Mouse (Mus musculus): ENCODE measurements around the gene Gmeb2. TPM values are rescaled to one million over a fixed set of nuclear protein-coding genes. Genes with fewer than 3 reads are reported as not detected.

Gene Gmeb2
- total RNA-seq, 2 experiments from 2014 or later: 8.9 to 9.5 TPM

DNA sequence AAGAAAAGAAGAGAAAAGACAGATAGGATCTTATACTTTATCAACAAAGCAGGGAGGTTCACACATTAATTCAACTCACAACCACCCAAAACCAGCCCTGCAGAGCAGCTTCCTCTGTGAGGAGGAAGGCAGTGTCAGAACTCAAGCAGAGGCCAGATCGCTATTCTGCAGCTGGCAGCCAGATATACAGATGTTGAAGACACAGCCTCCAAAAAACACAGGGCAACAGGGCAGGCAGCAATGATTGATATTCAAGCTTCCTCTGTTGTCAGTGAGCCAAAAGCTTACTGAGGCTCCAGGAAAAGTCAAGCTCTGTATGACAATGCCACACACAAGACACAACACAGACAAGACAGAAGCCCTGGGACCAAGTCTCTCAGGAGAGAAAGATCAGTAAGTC is 11.1 kb downstream of the Gmeb2 start:
- DNase-seq: peak; percentile 32 to 65

DNA sequence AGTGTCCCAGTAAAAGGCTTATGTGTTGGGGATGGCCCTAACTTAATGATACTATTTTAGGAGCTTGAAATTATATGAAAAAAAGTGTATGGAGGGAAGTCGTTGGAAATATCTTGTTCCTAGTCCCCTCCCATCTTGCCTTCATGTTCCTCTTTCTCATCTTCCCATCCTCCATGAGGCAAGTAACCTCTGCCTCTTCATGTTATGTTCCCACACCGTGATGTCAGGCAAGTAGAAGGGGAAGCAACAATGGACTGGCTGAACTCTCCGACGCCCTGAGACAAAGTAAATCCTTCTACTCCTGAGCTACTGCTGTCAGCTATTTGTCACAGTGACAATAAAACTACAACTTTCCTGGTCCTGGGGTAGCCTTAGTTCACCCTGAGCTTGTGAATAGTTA is 13.2 kb downstream of the Gmeb2 start:
- DNase-seq: no peak

DNA sequence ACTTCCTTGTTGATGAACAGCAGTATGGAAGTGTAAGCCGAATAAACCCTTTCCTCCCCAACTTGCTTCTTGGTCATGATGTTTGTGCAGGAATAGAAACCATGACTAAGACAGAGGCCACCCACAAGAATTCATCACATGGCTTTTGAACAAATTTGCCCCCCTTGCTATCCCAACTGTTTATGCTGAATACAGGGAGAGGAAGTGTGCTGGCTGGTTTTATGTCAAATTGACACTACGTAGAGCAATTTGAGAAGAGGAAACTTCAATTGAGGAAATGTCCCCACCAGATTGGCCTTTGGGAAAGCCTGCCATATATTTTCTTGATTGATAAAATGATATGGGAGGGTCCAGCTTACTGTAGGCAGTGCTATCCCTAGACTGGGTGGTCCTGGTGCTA is 14.0 kb downstream of the Gmeb2 start:
- DNase-seq: no peak

DNA sequence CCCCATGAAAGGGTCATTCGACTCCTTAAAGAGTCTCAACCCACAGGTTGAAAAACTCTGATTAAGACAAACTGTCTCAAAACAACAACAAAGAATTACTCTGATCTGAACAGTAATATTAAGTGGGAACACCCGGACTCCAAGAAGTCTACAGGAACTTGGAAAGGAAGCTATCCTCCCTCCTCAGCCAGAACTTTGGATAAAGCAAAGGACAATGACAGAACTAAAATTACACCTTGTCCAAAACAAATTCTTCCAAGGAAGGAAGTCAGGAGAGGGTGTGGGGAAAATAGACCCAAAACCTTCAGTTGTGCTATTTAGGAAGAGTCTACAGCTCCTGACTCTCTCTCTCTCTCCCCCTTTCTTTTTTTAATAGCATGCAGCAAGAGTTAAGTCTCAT is 15.7 kb downstream of the Gmeb2 start:
- peak in 1 of 2 experiments; percentile 56 for DNase-seq

DNA sequence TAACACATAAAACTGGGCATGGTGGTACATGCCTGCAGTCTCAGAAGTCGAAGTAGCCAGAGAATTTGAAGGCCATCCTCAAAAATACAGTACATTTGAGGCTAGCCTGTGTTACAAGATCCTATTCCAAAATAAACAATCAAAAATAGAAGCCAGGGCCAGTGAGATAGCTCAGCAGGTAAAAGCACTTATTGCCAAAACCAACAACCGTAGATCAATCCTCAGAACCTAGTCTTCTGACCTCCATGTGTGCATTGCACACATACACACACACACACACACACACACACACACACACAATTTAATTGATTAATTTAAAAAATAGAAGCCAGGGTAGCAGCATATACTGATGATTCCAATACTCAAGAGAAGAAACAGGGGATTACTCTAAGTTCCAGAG is 21.0 kb downstream of the Gmeb2 start:
- DNase-seq: no peak

DNA sequence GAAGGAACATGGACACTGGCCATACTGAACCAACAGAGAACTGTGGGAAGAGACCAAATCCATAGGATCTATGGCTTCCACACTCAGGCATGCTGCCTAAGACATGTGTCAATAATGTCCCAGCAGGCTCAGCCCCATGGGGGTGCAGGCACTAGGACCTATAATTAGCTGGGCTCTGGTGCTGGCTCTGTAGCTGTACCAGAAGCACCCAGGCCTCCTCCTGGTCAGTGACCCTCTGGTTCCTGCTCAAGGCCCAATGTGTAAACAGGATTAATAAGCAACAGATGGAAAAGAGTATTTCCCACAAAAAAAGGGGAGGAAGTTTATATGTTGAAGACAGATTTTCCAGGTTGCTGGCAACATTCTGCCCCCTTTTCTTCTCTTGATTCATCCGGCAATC is 34.6 kb downstream of the Gmeb2 start:
- no peak for DNase-seq

DNA sequence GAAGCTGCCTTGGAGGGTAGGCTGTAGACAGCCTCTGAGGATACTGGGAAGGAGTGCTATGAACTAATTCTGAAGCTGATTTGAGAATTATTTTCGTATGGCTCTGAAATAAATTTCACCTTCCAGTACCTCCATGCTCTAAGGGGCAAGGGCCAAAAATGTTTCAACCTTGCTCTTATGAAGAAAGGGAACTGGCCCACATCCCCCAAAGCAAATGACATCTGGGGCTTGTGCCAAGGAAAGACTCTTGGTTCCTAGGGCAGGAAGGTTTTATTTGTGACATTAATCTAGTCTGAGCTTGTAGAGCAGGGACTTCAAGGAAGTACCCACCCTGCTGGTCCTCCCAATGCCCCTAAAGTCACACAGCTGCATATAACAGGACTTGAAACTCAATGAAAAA is 36.0 kb downstream of the Gmeb2 start:
- no peak for DNase-seq

DNA sequence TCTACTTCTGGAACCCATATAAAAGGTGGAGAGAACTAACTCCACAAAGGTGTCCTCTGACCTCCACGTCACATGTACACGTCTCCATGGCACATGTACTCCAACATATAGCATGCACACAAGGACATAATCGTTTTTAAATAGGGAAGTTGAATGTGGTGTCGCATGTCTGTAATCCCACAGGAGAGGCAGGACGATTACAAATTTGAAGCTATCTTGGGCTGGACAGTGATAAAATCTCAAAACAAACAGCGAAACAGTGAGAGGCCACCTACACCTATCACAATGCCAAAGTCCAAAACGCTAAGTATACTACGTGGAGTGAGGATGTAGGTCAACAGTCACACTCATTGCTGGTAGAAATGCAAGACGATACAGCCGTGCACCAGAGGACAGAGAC is 38.6 kb downstream of the Gmeb2 start:
- DNase-seq: no peak

DNA sequence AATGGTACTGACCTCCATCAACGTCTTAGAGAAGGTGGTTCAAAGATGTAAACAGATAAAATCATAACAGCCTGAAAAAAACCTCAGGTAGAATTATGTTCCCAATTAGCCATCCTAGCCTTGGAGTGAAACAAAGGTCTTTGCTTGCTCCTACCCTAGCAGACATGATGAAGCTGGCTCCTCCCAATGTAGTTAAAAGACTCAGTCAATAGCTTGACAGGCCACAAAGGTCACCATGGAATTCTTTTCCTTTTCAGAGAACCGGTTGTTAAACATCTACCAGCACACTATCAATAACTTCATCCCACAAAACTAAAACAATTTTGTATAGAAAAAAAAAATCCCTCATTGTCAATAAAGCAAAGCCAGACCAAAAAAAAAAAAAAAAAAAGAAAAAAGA is 42.8 kb downstream of the Gmeb2 start:
- no peak for DNase-seq

DNA sequence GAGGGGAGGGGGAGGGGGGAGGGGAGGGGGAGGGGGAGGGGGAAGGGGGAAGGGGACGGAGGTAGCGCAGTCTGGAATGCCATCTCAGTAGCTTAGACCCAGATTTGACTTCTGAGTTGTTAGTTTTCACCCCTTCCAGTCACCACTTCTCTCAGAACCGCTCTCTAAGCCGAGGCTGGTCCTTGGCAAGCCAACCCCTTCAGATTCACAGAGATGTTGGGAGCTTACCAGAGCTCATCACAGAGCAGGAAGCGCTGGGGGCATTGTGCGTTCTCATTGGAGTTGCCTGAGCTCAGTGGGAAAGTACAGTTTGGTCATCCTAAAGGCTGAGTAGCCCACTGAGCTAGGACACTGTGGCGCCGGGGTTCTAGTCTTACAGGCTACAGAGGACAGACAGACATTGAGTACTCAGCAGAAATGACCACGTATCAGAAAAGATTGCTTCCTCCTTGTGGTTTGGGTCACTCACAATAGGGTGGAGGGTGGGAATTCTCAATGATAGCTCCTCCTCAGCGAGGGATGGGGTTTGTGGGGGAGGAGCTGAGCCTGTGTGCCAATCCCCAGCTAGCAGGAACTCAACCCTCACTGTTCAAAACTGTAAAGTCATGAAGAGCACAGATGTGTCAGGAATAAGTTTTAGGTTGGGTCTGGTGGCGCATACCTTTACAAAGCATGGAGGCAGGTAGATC is 44.0 kb downstream of the Gmeb2 start:
- DNase-seq: peak; percentile 48 to 71

DNA sequence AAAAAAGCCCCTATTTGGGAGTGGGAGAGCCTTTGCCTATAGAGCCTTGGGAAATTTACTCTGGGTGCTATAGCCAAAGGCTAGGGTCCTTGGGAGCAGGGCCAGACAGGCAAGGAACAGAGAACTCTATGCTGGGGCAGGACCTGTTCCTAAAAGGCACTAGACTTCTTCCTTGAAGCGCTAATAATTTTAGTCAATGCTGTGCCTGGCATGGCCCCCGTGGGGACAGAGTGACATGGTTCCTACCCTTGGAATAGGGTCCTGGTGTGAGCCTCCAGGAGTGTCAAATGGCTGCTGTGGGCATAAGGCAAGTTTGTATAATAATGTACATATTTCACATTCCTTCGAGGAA is 45.5 kb downstream of the Gmeb2 start:
- no peak for DNase-seq

DNA sequence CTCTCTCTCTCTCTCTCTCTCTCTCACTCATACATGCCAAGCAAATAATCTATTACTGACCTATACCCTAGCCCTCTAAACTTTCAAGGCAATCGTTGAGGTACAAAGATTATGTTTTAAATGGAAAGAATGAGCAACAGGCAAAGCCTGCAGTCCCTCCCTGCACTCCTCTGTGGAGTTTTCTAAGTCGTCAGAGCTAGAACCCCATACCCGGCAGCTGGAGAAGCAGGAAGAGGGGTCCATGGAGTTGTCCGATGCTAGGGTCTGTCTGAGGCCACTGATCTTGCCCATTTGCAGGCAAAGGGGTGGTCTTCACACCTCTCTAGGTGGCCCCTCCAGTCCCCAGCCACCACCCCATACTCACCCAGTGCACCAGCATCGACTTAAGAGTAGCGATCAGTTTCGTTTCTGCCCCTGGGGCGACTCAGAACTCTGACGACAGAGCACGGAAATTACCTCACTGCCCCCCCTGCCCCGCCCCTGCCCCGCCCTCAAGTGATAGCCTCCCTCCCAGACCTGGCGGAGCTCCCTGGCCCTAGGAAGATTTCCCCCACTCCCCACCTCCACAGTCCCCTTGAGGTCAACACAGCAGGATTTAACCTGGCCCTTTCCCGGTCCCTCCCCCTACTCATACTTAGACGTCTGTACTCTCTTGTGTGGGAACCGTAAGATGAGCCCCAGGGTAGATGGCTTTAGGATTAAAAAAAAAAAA is 46.1 kb downstream of the Gmeb2 start, which contains the start of gene Helz2:
Gene Helz2, minus strand, starts transcription at position 426 of the 712 bp plus-strand sequence.
- DNase-seq: peak; percentile 74 to 75

DNA sequence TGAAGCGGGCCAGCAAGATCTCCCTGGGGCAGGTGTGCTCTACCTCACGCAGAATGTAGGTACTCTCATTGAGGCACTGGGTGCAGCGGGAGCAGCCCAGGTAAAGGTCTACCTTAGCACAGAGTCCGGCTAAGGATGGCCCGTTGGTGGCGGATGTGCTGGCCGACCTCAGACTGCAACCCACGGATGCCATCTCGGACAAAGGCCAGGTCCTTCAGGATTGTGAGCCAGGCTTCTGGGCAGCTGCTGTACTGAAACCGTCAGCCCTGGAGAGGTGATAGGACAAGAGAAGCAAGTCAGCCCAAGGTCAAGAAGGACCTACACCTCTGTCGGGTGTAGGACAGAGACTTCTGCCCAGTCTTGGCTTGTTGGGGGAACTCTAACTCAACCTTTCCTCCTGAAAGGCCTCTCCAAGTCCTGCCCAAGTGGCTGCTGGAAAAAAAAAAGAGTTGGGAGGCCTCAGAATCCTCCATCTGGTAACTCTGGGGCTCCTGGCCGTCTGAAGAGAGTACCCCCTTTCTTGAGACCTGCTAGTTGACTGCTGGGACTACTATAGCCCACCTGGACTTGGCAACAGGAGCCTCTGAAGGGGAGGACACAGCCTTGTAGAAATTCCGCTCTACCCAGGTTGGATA is 46.9 kb downstream of the Gmeb2 start:
- no peak for DNase-seq

DNA sequence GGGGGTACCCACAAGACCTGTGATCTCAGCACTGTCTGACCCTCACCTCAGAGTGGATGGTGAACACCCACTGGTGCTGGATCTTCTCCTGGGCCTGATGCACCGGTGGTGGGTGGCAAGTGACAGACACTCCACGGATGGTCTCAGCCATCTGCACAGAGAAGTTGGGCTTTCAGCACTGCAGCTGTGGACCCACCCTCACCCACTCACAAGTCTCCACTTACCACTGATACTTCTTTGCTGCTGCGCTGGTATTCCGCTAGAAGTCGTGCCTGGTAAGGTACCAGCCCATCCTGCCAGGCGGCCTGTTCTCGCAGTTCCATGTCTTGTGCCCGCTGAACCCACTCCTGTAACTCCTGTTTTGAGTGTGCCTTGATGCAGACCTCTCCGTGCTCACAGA is 48.6 kb downstream of the Gmeb2 start:
- no peak for DNase-seq

DNA sequence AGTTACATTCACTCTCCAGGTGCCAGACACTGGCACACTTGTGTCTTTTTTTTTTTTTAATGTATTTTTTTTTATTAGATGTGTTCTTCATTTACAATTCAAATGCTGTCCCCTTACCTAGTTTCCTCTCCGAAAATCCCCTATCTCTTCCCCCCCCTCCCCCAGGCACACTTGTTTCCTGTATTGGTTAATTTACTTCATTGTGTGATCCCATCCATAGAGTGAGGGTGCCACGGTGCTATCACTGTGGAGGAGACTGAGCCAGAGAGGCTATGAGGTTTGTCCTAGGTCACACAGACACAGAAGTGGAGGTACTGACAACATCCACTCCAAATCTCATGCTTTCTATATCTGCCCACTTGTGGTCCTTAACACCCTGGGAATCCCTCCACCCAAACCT is 49.0 kb downstream of the Gmeb2 start:
- no peak for DNase-seq

DNA sequence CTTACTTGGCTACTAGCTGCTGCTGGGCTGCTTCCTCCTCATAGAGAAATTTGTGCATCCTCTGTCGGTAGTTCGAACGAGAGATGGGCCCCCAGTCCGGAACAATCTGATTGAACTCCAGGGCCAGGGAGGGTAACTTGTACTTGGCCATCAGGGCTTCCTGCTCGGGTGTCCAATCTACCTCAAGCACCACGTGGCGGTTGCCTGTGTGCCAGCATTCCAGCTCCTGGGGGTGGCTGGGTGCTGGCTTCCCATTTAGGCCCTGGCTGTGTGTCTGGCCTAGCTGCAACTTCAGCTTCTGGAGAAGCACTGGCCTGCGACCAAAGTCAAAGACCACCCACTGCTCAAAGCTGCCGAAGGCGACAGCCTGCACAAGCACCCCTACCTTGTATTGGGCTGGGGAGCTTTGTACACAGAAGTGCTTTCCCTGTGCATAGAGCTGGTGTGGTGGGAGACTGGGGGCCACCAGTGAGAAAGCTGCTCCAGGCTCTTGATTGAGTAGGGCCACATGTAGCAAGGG is 49.7 kb downstream of the Gmeb2 start:
- peak; percentile 45 to 51 for DNase-seq

DNA sequence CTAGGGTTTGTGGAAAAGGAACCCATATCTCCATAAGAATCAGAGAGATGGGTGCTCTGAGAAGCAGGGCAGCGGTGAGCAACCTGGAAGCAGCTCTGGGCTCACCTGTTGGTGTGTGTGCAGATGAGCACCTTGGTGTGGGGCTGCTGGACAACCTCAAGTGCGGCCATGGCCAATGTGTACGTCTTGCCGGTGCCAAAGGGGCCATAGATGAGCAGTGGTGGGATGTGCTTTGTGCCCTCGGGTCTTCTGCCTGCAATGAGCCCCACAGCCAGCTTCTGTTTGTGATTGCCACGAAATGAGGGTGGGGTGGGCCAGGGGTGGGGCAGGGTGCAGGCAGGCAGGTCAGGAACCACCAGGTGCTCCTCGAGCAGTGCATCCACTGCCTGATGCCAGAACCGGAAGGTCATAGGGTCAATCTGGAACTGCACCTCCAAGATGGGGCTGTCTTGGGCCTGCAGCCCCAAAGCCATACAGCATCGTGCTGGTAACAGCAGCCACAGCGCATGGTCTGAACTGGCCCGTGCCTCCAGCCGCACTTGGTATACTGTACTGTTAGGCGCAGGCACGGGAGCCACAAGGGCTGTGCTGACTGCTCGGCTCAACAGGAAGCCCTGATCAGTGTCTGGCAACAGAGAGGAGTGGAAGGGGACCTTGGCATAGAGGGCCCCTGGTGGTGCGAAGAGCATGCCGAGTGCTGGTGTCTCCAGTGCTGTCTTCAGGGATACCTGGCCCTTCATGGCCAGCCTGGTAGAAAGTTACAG is 50.4 kb downstream of the Gmeb2 start:
- DNase-seq: no peak

DNA sequence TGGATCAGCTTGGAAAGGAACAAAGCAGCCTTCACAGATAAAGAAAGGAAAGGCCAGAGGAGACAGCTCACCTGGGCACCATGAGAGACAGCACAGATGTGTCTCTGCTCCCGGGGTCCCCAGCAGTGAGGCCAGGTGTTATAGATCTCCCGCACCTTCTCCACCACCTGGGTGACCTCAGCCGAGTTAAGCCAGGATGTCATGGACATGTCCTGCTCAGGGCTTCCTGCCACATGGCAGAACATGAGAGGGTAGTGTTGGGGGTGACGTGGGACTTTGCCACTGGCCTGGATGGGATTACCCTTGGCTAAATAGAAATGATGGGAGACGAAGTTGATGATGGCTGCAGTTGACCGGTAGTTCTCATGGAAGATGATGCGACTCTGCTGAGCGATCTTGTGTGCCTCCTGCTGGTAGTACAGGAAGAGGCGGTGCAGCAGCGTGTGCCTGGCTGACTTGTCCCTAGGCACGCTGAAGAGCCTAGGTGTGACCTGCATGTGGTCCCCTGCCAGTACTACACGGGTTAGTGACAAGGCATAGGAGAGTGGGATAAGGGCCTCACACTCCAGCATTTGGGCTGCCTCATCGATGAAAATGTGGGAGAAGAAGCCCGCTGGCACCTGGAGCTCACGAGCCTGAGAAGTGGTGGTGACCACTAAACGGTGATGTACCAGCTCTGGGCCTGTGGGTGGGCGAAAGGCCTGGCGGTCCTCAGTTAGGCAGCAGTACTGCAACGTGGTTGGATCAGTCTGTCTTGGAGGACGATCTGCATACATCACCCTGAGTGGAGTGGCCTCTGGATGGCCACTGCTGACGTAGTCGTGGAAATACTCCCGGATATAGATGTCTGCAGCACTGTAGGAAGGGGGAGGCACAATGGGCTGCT is 51.9 kb downstream of the Gmeb2 start:
- no peak for DNase-seq

DNA sequence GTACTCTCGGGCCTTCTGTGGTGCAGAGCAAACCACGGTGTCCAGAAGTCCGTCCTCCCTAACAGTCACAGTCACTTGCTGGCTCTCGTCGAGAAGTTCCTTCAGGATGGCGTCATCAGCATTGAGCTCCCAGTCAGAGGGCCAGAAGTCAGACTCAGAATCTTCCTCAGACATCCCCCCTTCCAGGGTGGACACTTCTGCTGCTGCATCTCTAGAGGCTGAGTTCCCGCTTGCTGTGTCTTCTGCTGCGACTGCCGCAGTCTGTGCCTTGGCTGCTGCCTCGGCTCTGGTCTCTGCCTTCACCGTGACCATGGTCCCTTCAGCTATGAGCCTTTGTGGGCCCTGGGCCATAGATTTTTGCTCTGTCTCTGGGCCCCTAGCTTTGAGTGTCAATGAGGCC is 53.2 kb downstream of the Gmeb2 start:
- no peak for DNase-seq

DNA sequence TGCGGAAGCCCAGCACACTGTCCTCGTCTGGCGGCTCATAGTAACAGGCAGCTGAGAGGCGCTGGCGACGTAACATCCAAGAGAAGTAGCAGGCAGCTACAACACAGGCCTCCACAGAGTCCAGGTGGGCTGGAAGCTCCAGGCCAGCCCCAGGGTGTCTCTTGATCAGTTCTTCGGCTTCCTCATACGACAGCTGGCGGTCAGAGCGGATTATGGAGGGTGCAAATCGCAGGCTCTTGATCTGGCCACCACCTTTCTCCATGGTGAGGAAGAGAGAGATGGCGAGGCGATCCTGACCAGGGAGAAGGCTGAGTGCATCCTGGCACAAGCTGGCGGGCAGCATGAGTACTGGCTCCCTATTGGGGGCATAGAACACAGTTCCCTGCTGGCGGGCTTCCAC is 54.4 kb downstream of the Gmeb2 start:
- no peak for DNase-seq

DNA sequence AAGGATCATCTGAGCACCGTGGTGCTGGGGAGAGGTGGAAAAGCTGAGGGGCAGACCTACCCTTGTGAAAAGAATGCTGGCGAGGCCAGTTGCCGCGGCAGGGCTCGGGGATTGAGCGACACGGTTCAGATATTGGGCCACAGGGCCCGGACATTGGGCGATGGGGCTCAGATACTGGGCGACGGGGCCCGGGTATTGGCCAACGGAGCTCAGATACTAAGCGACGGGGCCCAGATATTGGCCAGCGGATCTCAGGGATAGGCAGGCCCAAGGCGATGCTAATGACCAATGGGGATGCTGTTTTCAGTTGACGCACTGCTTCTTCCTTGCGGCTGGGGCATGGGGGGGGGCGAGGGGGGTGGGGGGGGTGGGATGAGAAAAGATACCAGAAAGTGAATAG is 56.7 kb downstream of the Gmeb2 start:
- no peak for DNase-seq

DNA sequence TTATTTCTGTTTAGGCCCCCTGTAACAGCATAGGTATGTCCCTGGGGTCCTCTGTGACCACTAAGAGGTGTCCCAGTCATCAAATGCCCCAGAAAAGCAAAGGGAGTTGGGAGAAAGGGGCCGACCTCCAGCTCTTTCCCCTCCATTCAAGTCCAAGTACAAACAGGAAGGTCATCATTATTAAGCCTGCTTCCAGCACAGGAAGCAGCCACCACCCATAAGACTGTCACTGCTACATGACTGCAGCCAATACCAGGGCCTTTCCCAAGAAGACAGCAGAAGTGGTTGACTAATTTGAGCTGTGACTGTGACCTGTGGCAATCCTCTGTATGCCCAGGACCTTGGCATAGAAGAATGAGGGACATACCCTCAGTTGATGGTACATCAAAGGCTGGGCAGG is 59.5 kb downstream of the Gmeb2 start:
- peak in 1 of 2 experiments; percentile 54 for DNase-seq
